Mouse (Mus musculus) cortical plate, adult 2 months (tissue): ENCODE measurements at regions not wholly inside any gene's neighbourhood (a gene's known extent, or its start where the extent isn't known, plus 50 kb on each side); places are given as distances from the start of the nearest gene placed in this dataset.

ENCODE experiments used
- CTCF ChIP-seq: fragments of 200-500 bp; IDR thresholded peaks from 2 replicates; pipeline ENCODE4 v1.5.1; 2011; ENCODE audit warnings: mild to moderate bottlenecking, control low read depth, low read length; ENCODE audit not compliant: insufficient read depth; ENCODE audit errors: extremely low read depth
- POLR2A ChIP-seq: fragments of 200-500 bp; IDR thresholded peaks from 2 replicates; pipeline ENCODE4 v1.6.1; 2011; ENCODE audit warnings: mild to moderate bottlenecking, low read length, control low read depth; ENCODE audit not compliant: insufficient read depth; ENCODE audit errors: extremely low read depth

DNA sequence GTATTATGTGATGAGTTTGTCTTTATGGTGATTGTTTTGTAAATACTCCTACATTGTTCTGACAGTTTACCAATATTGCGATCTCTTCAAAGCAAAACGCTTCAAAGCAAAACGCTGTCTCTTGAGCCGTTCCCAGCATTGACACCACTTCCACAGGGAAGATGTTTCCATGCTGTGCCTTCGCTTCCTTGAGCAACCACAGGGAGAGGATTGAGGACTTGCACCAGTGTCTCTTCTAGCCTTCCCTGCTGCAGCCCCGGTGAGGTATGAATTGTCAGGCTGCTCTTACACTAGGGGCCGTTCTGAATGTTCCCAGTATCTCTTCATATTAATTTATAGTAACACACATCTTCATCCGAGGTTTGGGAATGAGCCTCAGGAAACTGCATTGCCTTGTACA lies 160.4 kb upstream of the Arglu1 start:
- TF ChIP-seq CTCF, result no peak
- TF ChIP-seq POLR2A, result no peak
